ENCODE assay signal across 23 mouse cellular contexts in the genomic region with DNA sequence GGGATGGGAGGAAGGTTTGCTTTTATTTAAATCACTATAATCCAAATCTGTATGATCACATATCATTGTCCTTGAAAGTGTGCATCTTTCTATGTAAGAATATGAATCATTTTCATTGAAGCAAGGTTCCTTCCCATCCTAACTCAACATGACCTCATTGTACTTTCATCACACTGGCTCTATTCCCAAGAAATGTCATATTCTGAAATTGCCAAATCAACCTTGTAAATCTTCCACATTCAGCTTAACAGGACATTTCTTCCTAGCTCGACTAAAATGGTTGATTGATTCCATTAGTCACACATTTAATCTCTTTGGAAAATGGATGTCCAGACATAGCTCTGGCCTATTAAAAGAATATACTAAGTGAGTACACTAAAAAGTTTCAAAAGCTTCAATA.
"Had no signal": no experiment of that assay in that cellular context is flagged by ENCODE, and none has a peak within 500 bp of the region (broad histone marks: within the 10 kb centered on the region; RNA-seq: fewer than 3 reads in every experiment).

No protein-coding gene starts in this region.

- DNase-seq: gastrocnemius, postnatal 14 days; gastrocnemius, postnatal 36 days; heart, adult 11 months; heart, adult 2 months; heart, postnatal 14 days; heart, postnatal 36 days; kidney, adult 18-20 months; kidney, adult 8-10 months; kidney, postnatal 10 days; kidney, postnatal 36 days; layer of hippocampus, adult 9-11 months; layer of hippocampus, postnatal 36 days; left cerebral cortex, postnatal 4 days had no signal

- H3K4me1 ChIP-seq: heart, embryonic 13.5 days; heart, embryonic 15.5 days; hindbrain, embryonic 12.5 days; limb, embryonic 13.5 days; limb, embryonic 15.5 days; liver, embryonic 12.5 days had no signal

- H3K27ac ChIP-seq: heart, adult 2 months; heart, embryonic 13.5 days; heart, embryonic 15.5 days; hindbrain, embryonic 12.5 days; hindbrain, embryonic 14.5 days; limb, embryonic 13.5 days; limb, embryonic 15.5 days; liver, embryonic 12.5 days had no signal

- H3K36me3 ChIP-seq: heart, embryonic 13.5 days; heart, embryonic 15.5 days; hindbrain, embryonic 12.5 days; limb, embryonic 13.5 days; limb, embryonic 15.5 days; liver, embryonic 12.5 days had no signal

- H3K9ac ChIP-seq: heart, embryonic 13.5 days; heart, embryonic 15.5 days; hindbrain, embryonic 12.5 days; hindbrain, embryonic 14.5 days; limb, embryonic 13.5 days; limb, embryonic 15.5 days; liver, embryonic 12.5 days had no signal

- H3K4me2 ChIP-seq: heart, embryonic 11.5 days; heart, embryonic 13.5 days; heart, embryonic 15.5 days; hindbrain, embryonic 12.5 days; hindbrain, embryonic 14.5 days; limb, embryonic 13.5 days; limb, embryonic 15.5 days; liver, embryonic 12.5 days had no signal

- H3K27me3 ChIP-seq: heart, embryonic 13.5 days; heart, embryonic 15.5 days; hindbrain, embryonic 12.5 days; limb, embryonic 13.5 days; limb, embryonic 15.5 days; liver, embryonic 12.5 days had no signal

- H3K9me3 ChIP-seq: heart, embryonic 13.5 days; heart, embryonic 15.5 days; hindbrain, embryonic 12.5 days; limb, embryonic 13.5 days; limb, embryonic 15.5 days; liver, embryonic 12.5 days had no signal

- H3K4me3 ChIP-seq: heart, adult 2 months; heart, embryonic 13.5 days; heart, embryonic 15.5 days; hindbrain, embryonic 12.5 days; limb, embryonic 13.5 days; limb, embryonic 15.5 days; liver, embryonic 12.5 days had no signal

- ATAC-seq: hindbrain, embryonic 16.5 days; intestine, embryonic 16.5 days; liver, embryonic 12.5 days had no signal
